Mouse (Mus musculus): ENCODE data around the gene Pdik1l. TPM values are rescaled to one million over a fixed set of nuclear protein-coding genes. Genes with fewer than 3 reads are reported as not detected.

Gene Pdik1l
- total RNA-seq (2021) (1 to 10 TPM; 5.3 to 7.6 TPM), polyA plus RNA-seq (2012; rRNA removed) (1.00 and 4.0 TPM in 2 replicates)
- long read RNA-seq, full-length matches to known transcripts: 4 of 4 reads
- long read RNA-seq, partial matches to known transcripts: 0 of 4 reads
- long read RNA-seq, other reads (novel, unspliced or antisense): 0 of 4 reads

GRCm38 (mm10) chr4:134287575-134288025 lies at the start of gene Pdik1l:
Pdik1l (minus strand) TSS chr4:134287895.
- WGBS: under 1% methylated on average over 43 of the region's 43 CpGs
- Histone ChIP-seq H3K36me3 (ENCODE audit: control insufficient read depth, insufficient read depth, low read length) (no peaks in the 10 kb centered on the region), H3K9ac (ENCODE audit: low read depth, low read length) (peak within 1 kb of the TSS; percentile 94), H3K79me2 (replicated peaks; ENCODE audit: control insufficient read depth, insufficient read depth, low read length) (no peaks in the 10 kb centered on the region), H3K4me3 (peak within 1 kb of the TSS; percentile 94), H3K4me1 (ENCODE audit: control insufficient read depth, insufficient read depth, low read length) (peaks cover 4% of the 10 kb centered on the region), H3K27me3 (ENCODE audit: control insufficient read depth, insufficient read depth, low read length) (no peaks in the 10 kb centered on the region), H3K27ac (peak within 1 kb of the TSS; percentile 94)
- intact Hi-C loops (cut with DNase I): loop anchor here (1.0 to 10.0 kb wide), 4 partner anchors 19 to 637 kb away; partner anchors contain the start of genes Cep85 and Rsrp1
- peak in 1 of 2 experiments; percentile 83 for DNase-seq
- TF ChIP-seq POLR2A (IDR thresholded peaks at IDR 0.05; ENCODE audit: insufficient read depth, low read depth, low read length) (no peak), CTCF (IDR thresholded peaks at IDR 0.05) (no peak), EP300 (IDR thresholded peaks at IDR 0.05; ENCODE audit: insufficient read depth, low read depth, low read length) (no peak)

DNA sequence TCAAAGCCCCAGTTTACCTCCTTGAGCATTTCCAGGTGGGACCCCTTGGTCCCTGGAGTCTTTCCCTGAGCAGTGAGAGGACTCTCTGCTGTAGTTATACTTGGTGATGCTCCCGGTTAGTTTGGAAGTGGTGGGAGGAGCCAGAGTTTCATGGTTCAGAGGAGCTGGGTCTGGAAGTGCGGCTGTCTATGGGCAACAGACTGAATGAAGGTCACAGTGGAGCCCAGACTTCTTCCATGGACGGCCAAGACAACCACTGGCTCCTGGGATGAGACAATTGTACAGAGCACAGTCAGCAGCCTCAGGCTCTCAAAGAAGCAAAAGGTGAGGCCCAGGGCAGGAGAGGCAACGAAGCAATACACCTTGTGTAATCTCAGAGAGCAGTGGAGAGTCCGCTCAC lies 42.6 kb upstream of the Pdik1l start:
- Histone ChIP-seq H3K36me3 (ENCODE audit: control insufficient read depth, insufficient read depth, low read length) (peaks cover 9% of the 10 kb centered on the region; the same call in 1 of the 2 replicates), H3K27ac (no peak overlapping the region), H3K4me3 (no peak overlapping the region), H3K79me2 (replicated peaks; ENCODE audit: control insufficient read depth, insufficient read depth, low read length) (no peaks in the 10 kb centered on the region), H3K4me1 (ENCODE audit: control insufficient read depth, insufficient read depth, low read length) (no peaks in the 10 kb centered on the region), H3K27me3 (ENCODE audit: control insufficient read depth, insufficient read depth, low read length) (no peaks in the 10 kb centered on the region), H3K9ac (ENCODE audit: low read depth, low read length) (no peak overlapping the region)
- DNase-seq: no peak
- no peak for TF ChIP-seq CTCF (IDR thresholded peaks at IDR 0.05)
- 52% methylated on average over 5 of the region's 5 CpGs for WGBS
- intact Hi-C loops (cut with DNase I): no loop called here

GRCm38 (mm10) chr4:134328832-134329231 lies 41.1 kb upstream of the Pdik1l start:
- 71% methylated on average over 8 of the region's 8 CpGs for WGBS
- Histone ChIP-seq H3K79me2 (replicated peaks; ENCODE audit: control insufficient read depth, insufficient read depth, low read length) (no peaks in the 10 kb centered on the region), H3K27ac (no peak overlapping the region), H3K4me1 (ENCODE audit: control insufficient read depth, insufficient read depth, low read length) (no peaks in the 10 kb centered on the region; the same call in 1 of the 2 replicates), H3K27me3 (ENCODE audit: control insufficient read depth, insufficient read depth, low read length) (no peaks in the 10 kb centered on the region), H3K36me3 (ENCODE audit: control insufficient read depth, insufficient read depth, low read length) (peaks cover 12% of the 10 kb centered on the region; the same call in 1 of the 2 replicates), H3K9ac (ENCODE audit: low read depth, low read length) (no peak overlapping the region), H3K4me3 (no peak overlapping the region)
- no peak for DNase-seq
- intact Hi-C loops (cut with DNase I): no loop called here
- TF ChIP-seq CTCF (IDR thresholded peaks at IDR 0.05): no peak
- TF ChIP-seq EP300 (IDR thresholded peaks at IDR 0.05; ENCODE audit: insufficient read depth, low read depth, low read length): no peak
- TF ChIP-seq POLR2A (IDR thresholded peaks at IDR 0.05; ENCODE audit: insufficient read depth, low read depth, low read length): no peak

GRCm38 (mm10) chr4:134328151-134328550 lies 40.5 kb upstream of the Pdik1l start:
- WGBS: 35% methylated on average over 8 of the region's 8 CpGs
- 0 out of 2 replicates have a peak, but pooled peaks have one; percentile 28 for TF ChIP-seq EP300 (IDR thresholded peaks at IDR 0.05; ENCODE audit: insufficient read depth, low read depth, low read length)
- no peak for TF ChIP-seq CTCF (IDR thresholded peaks at IDR 0.05)
- no peak for TF ChIP-seq POLR2A (IDR thresholded peaks at IDR 0.05; ENCODE audit: insufficient read depth, low read depth, low read length)
- no peak overlapping the region for H3K4me3 ChIP-seq
- DNase-seq: no peak
- H3K79me2 ChIP-seq (replicated peaks; ENCODE audit: control insufficient read depth, insufficient read depth, low read length): no peaks in the 10 kb centered on the region
- peaks cover 12% of the 10 kb centered on the region; the same call in 1 of the 2 replicates for H3K36me3 ChIP-seq (ENCODE audit: control insufficient read depth, insufficient read depth, low read length)
- H3K27me3 ChIP-seq (ENCODE audit: control insufficient read depth, insufficient read depth, low read length): no peaks in the 10 kb centered on the region
- intact Hi-C loops (cut with DNase I): no loop called here
- no peak overlapping the region for H3K9ac ChIP-seq (ENCODE audit: low read depth, low read length)
- H3K4me1 ChIP-seq (ENCODE audit: control insufficient read depth, insufficient read depth, low read length): no peaks in the 10 kb centered on the region; the same call in 1 of the 2 replicates
- no peak overlapping the region for H3K27ac ChIP-seq

DNA sequence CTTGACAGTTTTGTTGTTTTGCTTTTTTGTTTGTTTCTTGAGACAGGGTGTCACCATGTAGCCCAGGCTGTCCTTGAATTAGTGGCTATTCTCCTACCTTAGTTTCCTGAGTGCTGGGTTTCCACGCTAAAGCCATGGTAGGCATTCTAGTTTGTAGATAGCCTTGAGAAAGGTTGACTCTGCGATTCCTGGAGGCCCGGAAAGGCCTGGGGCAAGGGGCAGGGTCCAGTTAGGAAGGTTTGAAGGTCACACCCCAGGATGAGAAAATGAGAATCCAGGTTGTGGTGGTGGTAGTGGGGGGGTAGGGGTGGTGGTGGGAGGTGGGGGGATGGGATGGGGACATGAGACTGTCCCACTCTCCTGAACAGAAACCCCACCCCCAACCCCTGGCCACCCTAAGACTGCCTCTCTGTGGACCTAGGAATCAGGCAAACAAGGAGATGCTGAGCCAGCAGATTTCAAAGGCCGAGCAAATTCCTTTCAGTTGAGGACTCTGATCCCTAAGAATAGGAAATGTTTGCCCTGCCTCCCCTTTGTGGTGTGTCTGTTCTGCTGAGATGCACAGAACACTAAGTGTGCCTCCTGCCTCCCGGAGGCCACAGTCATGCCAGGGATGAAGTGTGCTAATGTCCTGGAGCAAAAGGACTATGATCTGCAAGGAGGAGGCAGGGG lies 39.3 kb upstream of the Pdik1l start:
- WGBS: 56% methylated on average over 5 of the region's 5 CpGs
- TF ChIP-seq CTCF (IDR thresholded peaks at IDR 0.05): no peak
- no peak for TF ChIP-seq POLR2A (IDR thresholded peaks at IDR 0.05; ENCODE audit: insufficient read depth, low read depth, low read length)
- TF ChIP-seq EP300 (IDR thresholded peaks at IDR 0.05; ENCODE audit: insufficient read depth, low read depth, low read length): no peak
- Histone ChIP-seq H3K9ac (ENCODE audit: low read depth, low read length) (no peak overlapping the region), H3K36me3 (ENCODE audit: control insufficient read depth, insufficient read depth, low read length) (peaks cover 12% of the 10 kb centered on the region; the same call in 1 of the 2 replicates), H3K27ac (no peak overlapping the region), H3K4me1 (ENCODE audit: control insufficient read depth, insufficient read depth, low read length) (no peaks in the 10 kb centered on the region; the same call in 1 of the 2 replicates), H3K27me3 (ENCODE audit: control insufficient read depth, insufficient read depth, low read length) (no peaks in the 10 kb centered on the region), H3K79me2 (replicated peaks; ENCODE audit: control insufficient read depth, insufficient read depth, low read length) (no peaks in the 10 kb centered on the region), H3K4me3 (no peak overlapping the region)
- intact Hi-C loops (cut with DNase I): no loop called here
- DNase-seq: no peak

DNA sequence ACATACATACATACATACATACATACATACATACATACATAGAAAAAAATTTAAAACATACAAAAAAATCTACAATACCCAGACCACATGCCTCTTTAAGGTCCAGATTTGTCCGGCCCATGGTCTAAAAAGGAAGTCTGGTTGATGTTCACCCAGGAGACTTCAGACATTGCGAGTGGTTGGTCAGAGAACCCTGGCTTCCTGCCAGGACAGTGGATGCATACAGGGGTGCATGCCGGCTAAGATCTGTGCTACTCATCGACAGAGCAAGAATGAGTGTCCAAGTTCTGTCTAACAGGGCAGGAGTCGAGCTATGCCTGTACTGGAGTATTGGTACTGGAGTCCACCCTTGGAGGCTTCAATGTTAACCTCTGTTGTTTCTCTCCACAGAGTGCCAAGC lies 37.0 kb upstream of the Pdik1l start:
- intact Hi-C loops (cut with DNase I): no loop called here
- Histone ChIP-seq H3K9ac (ENCODE audit: low read depth, low read length) (no peak overlapping the region), H3K27me3 (ENCODE audit: control insufficient read depth, insufficient read depth, low read length) (no peaks in the 10 kb centered on the region), H3K27ac (no peak overlapping the region), H3K36me3 (ENCODE audit: control insufficient read depth, insufficient read depth, low read length) (peaks cover 12% of the 10 kb centered on the region), H3K4me3 (no peak overlapping the region), H3K79me2 (replicated peaks; ENCODE audit: control insufficient read depth, insufficient read depth, low read length) (no peaks in the 10 kb centered on the region), H3K4me1 (ENCODE audit: control insufficient read depth, insufficient read depth, low read length) (no peaks in the 10 kb centered on the region; the same call in 1 of the 2 replicates)
- TF ChIP-seq EP300 (IDR thresholded peaks at IDR 0.05; ENCODE audit: insufficient read depth, low read depth, low read length) (no peak), CTCF (IDR thresholded peaks at IDR 0.05) (no peak), POLR2A (IDR thresholded peaks at IDR 0.05; ENCODE audit: insufficient read depth, low read depth, low read length) (no peak)
- DNase-seq: no peak
- 18% methylated on average over 5 of the region's 5 CpGs for WGBS

Measured in heart, adult 2 months (tissue).